Mouse (Mus musculus): Measurements from ENCODE around the gene Relb.

Gene Relb

DNA sequence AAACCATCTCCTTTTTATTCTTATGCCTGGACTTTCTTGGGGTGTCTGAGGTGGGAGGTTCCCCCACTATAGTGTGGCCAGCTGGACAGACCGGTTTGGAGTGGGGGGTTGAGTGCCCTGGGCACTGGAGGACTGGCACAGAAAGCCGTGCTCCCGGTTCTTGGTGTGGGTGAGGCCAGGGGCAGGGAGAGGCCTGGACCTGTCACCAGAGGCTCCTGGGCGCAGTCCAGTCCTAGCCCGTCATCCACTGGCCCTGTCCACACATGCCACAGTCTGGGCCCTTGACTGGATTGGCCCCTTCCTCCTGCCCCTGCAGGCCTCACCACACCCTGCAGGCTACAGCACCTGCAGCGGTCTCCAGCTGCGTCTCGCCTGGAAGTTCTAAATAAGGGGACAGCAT lies 48.6 kb downstream of the Relb start:
- no peak for DNase-seq (ENCODE audit: low spot score in 2 of 2)

DNA sequence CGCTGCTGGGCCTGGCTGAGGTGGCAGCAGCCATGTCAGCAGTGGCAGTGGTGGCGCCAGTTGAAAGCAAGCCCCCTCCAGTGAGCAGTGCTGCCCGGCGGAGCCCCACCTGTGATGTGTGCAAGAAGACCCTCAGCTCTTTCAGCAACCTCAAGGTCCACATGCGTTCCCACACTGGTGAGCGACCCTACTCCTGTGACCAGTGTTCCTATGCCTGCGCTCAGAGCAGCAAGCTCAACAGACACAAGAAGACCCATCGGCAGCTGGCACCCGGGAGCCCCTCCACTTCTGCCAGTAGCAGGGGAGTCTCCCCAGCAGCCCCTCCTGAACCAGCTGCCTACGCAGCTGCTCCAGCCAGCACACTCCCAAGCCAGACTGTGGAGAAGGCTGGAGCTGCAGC lies 49.5 kb downstream of the Relb start:
- DNase-seq (ENCODE audit: low spot score in 2 of 2), result no peak

- DNase-seq (ENCODE audit: low spot score in 2 of 2), result no peak
These were observed 50.8 kb downstream of the Relb start for GRCm38 (mm10) chr7:19578436-19578835.

DNA sequence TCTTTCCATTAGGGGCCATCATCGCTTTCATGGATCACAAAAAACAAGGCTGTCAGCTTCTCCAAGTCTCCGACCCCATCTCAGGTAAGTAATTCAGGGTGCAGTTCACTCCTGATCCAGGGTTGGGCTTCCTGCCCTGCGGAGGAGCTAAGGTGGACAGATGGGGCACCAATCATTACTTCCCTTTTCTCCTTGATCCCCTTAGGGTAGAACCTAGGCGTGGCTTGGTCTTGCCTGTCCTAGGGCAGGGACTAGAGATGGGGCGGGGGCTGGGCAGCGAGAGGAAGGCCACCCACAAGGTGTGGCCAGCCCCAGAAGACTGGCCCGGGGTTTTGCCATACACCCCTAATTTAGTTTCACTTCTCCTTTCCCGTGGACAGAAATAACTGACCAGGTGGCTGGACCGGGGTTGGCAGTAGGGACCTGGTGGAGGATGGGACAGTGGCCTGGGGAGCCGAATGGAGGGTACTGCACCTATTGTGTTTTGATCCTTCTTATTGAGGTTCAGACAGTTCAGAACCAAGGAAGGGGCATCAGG lies 51.3 kb downstream of the Relb start:
- DNase-seq (ENCODE audit: low spot score in 2 of 2), result peak; percentile 60 to 75

GRCm38 (mm10) chr7:19577141-19577852 lies 51.9 kb downstream of the Relb start, which contains the start of the genes Zfp296 and Gemin7:
TSS of gene Zfp296 (plus strand) at chr7:19577287.
TSS of gene Gemin7 (minus strand) at chr7:19577595.
- DNase-seq (ENCODE audit: low spot score in 2 of 2), result peak; percentile 58 to 78

DNA sequence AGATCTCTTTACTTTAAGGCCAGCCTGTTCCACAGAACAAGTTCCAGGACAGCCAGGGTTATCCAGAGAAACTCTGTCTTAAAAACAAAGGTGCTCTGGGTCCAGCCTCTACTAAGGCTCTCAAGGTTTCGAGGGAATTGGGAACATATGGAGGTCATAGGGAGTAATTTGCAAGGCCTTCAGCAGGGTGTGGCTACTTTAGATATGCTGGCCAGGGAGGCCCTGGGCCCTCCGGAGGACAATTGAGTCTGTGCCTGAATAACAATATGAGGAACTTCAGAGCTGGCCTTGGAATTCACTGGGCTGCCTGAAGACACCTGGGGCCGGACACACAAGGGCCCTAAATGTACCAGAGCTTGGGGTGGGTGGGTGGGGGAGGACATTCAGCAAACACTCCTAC lies 53.7 kb downstream of the Relb start:
- DNase-seq (ENCODE audit: low spot score in 2 of 2), result no peak

GRCm38 (mm10) chr7:19573776-19574140 lies 55.5 kb downstream of the Relb start:
- no peak for DNase-seq (ENCODE audit: low spot score in 2 of 2)

GRCm38 (mm10) chr7:19572926-19573775 lies 56.1 kb downstream of the Relb start:
- peak; percentile 86 to 95 for DNase-seq (ENCODE audit: low spot score in 2 of 2)

- DNase-seq (ENCODE audit: low spot score in 2 of 2), result no peak
These were observed 59.6 kb downstream of the Relb start for GRCm38 (mm10) chr7:19569647-19570046.

- no peak for DNase-seq (ENCODE audit: low spot score in 2 of 2)
These were observed 61.8 kb downstream of the Relb start for GRCm38 (mm10) chr7:19567426-19567825.

GRCm38 (mm10) chr7:19565803-19566202 lies 63.4 kb downstream of the Relb start:
- no peak for DNase-seq (ENCODE audit: low spot score in 2 of 2)

DNA sequence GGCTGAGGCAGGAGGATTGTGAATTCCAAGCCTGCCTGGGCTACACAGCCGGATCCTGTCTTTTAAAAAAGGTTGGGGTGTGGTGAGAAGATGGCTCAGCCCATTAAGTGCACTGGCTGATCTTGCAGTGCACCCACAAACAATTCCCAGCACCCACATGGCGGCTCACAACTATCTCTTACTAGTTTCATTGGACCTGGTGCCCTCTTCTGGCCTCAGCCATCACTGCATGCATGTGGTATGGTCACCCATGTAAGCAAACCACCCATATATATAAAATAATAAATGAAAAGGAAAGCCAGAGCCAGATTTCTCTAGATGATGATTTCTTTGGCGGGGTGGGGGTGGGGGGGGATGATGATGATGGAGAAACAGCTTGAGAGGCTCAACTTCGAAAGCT lies 64.8 kb downstream of the Relb start:
- peak in 1 of 2 experiments; percentile 41 for DNase-seq (ENCODE audit: low spot score in 2 of 2)

DNA sequence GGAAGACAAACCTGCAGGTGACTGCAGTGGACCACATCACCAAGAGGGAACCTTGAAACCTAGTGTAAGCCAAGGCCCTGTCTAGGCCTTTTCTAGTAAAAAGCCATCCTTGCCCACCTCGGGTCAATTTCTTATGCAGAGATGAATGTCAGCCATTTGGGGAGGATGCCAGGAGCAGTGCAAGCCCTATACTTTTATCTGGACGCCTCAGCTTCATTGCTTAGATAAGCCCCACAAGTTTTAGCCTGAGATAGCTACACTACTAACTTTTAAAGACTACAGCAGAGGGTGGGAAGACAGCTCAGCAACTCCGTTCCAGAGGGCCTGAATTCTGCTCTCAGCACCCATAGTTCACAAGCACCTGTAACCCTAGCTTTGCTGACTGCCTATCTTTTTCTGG lies 65.4 kb downstream of the Relb start:
- DNase-seq (ENCODE audit: low spot score in 2 of 2), result peak in 1 of 2 experiments; percentile 57

DNA sequence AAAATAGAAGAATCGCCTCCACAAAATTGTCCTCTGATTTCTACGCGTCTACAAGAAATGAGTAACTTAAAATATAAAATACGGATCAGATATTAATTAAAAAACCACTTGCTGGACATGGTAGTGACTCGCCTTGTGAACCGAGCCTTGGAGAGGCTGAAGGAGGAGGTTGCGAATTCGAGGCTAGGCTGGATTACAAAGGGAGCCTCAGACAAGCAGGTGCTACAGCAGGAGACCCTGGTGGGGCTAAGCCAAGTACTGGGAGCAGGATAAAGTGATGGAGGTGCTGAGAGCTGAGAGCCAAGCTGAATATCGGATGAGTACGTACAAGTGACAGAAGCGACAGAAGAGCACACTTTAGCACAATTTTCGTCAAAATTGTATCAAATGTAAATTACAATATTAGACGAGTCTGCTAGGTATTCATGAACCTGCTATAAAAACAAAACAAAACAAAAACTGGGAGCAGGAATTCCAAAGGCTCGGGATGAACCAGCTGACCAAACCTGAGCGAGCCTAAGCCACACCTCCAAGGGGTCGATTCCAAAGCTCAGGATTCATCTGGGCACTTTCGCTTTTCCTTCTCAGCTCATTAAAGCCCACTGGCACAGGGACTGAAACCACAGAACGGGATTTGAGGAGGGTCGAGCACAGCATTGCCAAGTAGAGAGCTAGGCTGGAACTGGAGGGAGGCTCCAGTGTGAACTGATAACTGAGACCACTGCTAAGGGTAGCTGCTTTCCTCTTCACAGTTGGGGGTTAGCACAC lies 66.4 kb downstream of the Relb start, which contains the start of gene Ppp1r37:
Ppp1r37 (minus strand) TSS at position 434 of the 768 bp plus-strand sequence.
- peak in 1 of 2 experiments; percentile 18 for DNase-seq (ENCODE audit: low spot score in 2 of 2)

- peak; percentile 93 to 99 for DNase-seq (ENCODE audit: low spot score in 2 of 2)
These were observed 67.2 kb downstream of the Relb start for GRCm38 (mm10) chr7:19561765-19562642.

- DNase-seq (ENCODE audit: low spot score in 2 of 2), result peak in 1 of 2 experiments; percentile 72
These were observed 67.8 kb downstream of the Relb start for GRCm38 (mm10) chr7:19561431-19561764.

DNA sequence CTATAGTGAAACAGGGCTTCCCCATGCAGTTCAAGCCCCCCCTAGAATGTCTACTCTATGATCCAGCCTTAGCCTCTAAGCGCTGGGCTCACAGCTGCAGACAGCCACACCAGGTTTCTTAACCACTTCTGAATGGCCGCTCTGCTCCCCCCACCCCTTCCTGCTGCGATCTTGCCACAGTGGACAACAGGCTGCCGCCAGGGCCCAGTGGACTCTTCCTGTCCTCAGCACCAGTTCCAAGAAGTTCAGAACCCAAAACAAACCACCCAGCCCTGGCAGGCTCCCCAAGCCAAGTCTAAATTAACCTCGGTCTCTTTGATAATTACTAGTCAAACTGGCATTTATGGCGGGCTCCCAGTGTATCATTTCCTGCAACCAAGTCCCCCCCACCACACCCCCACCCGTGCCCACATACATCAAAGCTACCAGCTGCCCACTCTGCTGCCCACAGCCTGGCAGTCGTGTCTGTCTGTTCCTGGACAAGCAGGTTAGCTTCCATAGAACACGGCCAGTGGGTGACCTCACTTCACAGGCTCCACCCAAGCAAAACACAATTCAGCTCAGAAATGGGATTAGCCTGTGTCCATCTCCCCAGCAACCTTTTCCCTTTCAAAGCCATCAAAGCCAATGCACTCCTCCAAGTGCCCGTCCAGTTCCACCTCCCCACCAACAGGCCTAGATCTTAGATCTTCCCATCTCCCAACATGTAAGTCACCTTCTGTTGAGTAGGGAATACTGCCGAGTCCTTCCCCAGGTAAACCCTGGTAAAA lies 68.6 kb downstream of the Relb start:
- no peak for DNase-seq (ENCODE audit: low spot score in 2 of 2)

DNA sequence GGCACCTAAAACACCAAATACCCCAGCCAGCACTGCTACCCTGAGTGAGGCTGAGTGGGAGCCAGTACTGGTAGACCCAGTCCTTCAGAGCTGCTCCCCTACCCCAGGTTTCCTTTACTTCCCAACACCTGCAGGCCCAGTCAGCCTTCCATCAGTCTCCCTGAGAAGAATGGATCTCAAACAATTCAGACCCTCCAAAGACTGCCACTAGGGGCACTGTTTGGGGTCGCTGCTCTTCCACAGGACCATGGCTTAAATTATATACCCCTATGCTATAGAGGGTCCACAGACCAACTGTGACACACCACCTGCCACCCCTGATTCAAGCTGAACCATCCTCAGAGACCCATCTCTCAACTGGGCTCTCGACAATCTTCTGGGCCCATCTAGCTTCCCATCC lies 70.3 kb downstream of the Relb start:
- DNase-seq (ENCODE audit: low spot score in 2 of 2), result peak in 1 of 2 experiments; percentile 33

- DNase-seq (ENCODE audit: low spot score in 2 of 2), result peak; percentile 42 to 57
These were observed 71.0 kb downstream of the Relb start for GRCm38 (mm10) chr7:19557982-19558900.

Data from spleen, postnatal 4 days (tissue).